Mouse (Mus musculus) urinary bladder, postnatal 36 days (tissue): ENCODE measurements around the gene Rgsl1.
A peak's percentile ranks its signal among the peaks of the same experiment; 100 is the strongest.
"Not testable (repeated sequence)": the region's sequence is repeated elsewhere in the genome, so short reads cannot be mapped to it uniquely, and the experiment has no call there.

Source experiments
- DNase-seq, 2 experiments: peaks; one replicate each; pipeline ENCODE4 v3.0.0; 2022; ENCODE audit warnings: low spot score in 2 of 2, mixed read lengths in 1 of 2

The Rgsl1 gene

DNA sequence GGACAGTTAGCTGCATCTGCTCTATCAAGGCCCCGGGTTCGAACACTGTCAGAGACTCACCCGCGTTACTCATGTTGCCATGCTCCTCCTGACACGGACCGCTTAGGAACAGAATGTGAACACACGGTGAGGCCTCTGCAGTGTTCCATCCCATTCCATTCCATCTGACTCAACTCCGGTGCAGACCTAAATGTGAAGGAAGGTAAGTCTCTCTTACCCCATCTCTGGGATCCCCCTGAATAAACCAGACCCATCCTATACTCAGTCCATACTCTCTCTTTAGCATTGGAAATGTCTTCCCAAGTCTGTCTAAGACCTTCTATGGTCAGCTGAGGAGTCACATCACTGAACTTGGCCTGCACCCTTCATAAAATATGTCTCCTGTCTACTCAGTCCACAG, at the start of gene Rgsl1:
Gene Rgsl1 (minus strand): TSS at position 101 of the 400 bp plus-strand sequence.
- no peak for DNase-seq

DNA sequence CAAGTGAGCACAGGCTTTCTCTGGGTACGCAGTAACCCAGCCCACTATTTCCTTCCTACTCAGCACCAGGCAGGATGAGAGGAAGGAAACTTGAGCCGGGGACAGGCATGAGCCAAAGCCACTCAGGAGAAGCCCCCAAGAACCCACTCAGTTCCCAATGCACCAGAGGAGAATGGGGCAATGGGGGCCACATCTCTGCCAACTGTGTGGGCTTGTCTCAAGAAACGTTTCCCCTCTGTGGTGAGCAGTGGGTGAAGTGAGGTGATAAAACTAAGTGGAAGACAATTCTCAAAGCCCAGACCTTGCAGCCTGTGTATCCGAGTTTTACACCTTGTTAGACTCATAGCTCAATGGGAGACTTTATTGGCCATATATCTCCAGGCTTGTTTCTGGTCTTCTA, 47.5 kb upstream of the Rgsl1 start, which contains the start of gene Teddm1a:
Gene Teddm1a (plus strand): TSS at position 301 of the 400 bp plus-strand sequence.
- no peak for DNase-seq

DNA sequence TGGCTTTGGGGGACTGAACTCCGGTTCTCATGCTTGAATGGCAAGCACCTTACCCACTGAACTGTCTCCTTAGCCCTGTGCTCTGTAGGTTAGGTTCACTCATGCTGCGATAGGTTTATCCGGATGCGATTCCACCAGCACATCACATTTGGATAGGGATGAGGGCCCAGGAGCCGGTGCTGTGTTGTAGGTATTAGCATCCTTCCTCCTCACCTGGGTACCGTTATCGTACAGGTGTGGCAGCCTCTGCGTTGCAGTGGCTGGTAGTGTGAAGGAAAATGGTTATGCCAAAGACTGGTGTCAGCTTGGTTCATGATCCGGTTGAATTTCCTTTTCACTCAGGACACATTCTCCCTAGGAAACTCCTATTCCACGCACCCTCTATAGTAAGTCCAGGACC, 46.2 kb upstream of the Rgsl1 start:
- no peak for DNase-seq

DNA sequence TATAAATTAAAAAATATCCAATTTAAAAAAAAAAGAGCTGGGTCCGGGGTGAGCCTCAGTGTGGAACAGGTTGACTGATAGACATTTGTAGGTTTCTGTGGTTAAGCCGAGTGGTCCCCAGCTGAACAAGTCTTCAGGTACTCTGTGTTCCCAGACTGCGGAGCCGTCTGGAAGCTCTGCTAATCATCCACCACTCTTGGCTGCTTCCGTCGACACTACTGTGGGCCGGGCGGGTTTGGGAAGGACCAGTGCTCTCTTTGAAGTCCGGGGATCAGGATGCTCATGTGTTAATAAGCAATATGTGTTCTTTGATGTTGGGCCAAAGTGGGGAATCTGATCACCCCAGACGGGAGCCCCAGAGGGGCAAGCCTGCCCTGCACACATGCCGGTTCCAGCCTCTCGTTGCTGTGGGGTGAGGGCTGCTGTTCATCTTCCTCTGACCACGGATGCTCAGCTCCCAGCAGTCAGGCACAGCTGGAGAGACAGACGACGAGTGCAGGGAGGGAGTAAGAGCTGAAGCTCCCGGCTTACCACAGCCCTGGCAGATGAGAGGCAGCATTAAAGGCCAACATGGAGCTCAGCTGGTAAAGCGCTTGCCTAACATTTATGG, 42.2 kb upstream of the Rgsl1 start:
- DNase-seq, result no peak

DNA sequence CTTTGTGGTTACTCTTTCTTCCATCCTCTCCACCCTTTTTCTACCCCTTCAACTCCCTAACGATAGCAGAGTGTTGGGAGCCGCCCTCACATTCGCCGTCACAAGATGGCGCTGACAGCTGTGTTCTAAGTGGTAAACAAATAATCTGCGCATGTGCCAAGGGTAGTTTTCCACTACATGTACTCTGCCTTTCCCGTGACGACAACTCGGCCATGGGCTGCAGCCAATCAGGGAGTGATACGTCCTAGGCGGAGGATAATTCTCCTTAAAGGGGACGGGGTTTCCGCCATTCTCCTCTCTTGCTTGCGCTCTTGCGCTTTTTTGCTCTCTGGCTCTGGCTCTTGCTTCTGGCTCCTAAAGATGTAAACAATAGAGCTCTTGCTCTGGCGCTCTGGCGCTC, 36.4 kb upstream of the Rgsl1 start:
- DNase-seq, result not testable (repeated sequence)

DNA sequence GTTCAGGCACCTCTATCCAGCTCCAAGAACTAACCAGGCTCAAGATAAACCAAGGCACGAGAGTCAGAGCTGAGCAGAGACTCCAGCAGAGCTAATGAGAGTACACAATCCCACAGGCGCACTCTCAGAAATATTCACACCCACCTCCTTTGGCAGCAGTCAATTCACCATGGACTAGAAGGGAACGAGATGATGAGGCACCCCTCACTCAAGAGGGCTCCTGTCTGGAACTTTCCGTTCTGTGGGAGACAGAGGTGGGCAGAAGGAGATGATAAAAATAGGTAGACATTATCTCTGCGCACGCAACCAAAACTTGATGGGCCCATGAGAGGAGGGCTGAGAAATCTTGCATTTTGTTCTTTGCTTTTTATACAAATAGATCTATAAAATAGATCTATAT, 30.1 kb upstream of the Rgsl1 start, which contains the start of gene Teddm1b:
Gene Teddm1b (plus strand): TSS at position 301 of the 400 bp plus-strand sequence.
- no peak for DNase-seq

DNA sequence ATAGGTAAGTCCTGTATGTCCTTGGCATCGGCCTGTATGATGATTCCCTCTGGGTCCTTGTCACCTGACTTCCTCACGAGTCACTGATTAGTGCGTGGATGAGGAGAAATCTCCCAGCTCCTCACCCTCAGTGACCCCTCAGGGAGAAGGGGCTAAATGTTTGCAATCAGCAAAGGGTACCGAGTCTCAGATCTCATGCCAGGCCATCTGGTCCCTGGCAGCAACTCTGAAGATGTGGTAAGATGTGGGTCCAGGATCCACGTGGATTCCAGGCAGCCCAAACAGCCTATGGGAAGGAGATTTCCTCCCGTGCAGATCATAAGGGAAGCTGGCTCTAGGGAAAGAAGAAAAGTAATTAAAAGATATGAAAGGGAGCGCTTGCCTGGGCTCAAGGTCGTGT, 12.0 kb upstream of the Rgsl1 start:
- DNase-seq, result no peak

DNA sequence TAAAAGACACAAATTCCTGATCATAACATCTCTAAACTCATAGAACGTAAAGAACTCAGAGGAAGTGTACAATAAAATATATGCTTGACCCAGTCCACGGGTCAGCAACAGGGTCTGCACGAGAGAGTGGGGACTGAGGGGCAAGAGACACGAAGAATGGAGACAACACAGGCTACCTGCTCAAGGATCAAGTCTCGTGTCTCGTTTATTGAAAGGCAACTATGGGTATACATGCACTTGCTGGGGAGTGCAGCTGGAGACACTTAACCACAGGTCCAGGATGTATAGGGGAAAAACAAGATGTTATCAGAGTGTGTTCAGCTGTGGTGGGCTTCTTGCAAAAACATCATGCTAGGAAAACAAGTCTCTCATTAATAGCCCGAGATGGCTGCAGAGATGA, 8.8 kb upstream of the Rgsl1 start:
- DNase-seq, result not testable (repeated sequence)

DNA sequence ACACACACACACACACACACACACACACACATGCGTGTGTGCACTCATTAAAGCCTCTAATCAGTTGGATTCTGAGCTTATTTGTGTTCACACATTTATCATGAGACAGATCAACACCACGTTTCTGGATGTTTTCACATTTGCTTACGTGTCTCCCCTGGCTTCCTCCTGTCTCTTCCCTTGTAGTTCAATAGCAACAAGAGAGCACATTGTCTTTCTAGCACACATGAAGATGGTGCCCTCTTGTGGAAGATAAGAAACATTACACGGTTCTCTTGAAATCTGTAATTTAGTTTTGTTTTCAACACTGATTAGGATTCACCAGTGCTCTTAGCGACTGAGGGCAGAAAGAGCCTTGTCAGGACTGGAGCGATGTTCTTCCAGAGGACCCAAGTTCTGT, 2.9 kb upstream of the Rgsl1 start:
- no peak for DNase-seq

DNA sequence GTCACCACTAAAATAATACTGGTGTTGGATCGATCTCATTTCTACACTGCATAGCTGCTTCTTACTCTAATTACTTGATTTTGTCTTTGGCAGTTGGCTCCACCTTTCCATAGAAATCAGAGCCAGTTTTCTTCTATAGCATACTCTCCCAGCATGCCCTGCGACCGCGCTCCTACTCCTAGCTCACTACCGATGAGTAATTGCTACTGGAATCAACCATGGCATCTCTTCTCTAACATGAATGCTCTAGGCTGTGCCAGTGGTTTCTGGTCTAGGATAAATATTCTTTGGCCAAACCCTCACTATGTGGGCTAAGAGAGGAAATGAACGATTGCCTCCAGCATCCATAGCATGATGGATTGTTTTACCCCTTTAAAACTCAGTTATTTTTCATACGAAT, 2.5 kb upstream of the Rgsl1 start:
- no peak for DNase-seq

DNA sequence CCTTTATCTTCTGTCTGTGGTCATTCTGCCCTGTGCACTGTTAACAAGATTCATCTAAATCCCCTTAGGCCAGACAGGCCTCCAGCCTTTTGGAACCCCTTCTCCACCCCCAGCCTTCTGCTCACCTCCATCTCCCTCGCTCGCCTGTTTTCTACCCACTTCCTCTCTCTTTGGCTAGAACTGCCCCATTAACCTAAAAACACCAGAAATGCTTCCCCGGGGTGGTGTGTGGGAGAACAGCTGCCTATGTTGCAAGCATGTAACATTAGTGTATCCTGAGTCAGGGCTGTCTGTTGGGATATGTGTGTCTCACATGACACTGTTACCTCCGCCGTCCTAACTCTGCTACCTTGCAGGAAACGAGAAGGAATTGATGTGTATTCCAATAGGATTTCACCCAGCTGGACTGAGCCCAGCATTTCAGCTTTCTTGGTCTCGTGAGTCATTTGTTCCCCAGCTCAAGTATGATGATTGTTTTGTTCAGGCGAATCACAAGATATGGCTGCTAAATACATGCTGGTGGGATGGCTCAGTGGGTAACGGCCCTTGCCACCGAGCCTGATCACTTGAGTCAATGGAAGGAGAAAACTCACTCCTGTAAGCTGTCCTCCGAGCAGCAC, 1.7 kb downstream of the Rgsl1 start:
- DNase-seq, result no peak

DNA sequence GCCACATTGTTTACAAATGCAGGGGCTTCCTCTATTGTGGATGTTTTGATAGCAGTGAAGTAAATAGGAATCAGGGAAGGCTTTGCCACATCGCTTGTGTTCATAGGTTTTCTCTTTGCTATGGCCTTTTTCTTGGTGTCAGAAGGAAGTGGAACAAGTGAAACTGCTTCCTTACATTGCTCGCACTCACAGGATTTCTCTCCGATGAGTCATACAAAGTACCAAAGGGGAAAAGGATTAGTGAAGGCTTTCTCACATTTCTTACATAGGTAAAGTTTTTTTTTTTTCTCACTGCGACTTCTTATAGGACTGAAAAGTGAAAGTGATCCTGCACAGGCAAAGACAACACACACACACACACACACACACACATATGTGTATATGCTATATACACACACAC, 7.9 kb downstream of the Rgsl1 start:
- no peak for DNase-seq

DNA sequence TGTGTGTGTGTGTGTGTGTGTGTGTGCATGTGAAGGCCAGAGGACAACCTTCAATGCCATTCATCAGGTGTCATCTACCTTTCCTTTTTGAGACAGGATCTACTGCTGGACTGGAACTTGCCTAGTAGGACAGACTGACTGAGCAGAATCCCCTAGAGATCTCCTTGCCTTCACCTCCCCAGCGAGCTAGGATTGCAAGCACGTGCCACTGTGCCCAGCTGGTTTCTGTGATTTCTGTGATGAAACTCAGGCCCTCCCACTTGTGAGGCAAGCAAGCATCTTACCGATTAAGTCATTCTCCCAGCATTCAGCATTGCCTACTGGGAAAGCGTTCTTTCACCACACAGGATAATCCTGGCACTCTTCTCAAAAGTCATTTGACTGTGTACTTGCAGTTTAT, 13.2 kb downstream of the Rgsl1 start:
- peak in 1 of 2 experiments; percentile 29 for DNase-seq

DNA sequence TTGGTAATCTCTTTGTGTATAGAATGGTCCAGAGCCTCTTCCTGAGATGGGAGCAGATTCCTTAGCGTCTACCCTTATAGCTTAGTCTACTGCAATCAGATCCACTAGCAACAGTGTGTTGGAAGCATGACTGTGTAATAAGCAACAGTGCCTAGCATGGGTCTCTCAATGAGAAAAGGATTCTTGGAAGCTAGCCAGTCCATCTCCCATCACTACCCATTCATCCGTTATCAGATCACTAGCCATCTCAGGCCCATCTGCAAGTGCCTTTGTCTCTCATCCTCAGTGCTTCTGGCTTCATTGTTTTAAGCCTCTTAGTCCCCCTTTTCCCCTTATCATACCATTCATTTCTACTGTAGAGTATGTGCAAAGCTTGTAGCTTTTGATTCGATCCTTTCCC, 23.7 kb downstream of the Rgsl1 start:
- DNase-seq, result no peak

DNA sequence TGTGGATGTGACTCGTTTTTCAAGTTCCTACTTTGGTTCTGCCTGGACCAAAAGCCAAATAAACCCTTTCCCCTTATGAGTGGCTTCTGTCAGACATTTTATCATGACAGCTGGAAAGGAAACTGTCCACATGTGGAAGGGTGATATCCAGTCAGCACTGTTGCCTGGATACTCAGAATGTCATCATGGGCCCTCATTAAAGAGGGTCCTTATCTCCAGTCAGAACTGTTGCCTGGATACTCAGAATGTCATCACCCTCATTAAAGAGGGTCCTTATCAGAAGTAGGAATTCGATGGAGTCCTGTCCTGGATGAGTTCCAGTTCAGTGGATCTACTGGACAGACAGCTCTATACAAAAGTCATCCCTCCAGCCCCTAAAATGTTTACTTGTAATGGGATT, 29.7 kb downstream of the Rgsl1 start:
- no peak for DNase-seq

DNA sequence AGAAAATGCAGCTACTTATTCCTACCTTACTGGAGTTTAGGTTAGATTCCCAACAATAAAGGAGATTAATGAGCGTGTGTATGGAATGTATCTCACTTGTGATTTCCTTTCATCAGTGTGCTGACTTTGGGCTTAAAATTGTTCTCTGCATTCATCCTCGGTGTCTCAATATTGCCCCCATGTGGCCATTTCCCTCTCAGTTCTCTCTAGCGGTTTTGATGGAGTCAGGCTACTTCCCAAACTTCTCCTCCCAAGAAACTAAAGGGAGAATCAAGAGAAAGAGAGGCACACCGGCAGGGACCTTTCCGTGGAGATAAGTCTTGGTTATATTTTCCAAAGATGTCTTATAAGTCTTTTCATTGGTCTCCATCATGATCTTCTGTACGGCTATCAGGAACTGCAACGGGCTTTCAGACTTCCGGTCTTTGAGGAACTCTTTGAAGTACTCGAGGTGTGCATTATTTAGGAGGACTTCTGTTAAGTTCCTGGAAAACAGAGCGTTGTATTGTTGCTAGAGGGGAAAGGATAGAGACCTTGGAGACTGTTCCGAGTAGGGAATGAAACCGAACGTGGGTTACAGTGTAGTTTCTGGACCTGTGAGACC, 36.5 kb downstream of the Rgsl1 start:
- peak; percentile 55 to 60 for DNase-seq

DNA sequence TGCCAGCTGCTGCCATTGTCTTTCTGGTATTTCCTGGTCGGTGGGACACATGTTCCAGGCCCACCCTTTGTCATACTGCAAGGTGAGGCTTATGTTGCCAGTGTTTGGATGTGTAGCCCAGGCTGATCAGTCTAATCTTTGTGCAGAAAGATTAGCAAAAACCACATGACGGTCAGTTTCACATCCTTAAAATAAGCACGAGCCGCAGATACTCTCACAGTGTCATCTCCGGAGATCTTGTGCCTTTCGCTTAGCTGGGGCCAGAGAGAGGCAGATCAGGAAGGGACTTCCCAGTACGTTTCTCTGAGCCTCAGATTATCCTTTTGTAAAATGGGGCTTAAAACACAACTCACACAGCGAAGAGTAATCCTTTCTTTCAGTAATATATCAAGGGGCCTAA, 40.4 kb downstream of the Rgsl1 start:
- DNase-seq, result no peak

DNA sequence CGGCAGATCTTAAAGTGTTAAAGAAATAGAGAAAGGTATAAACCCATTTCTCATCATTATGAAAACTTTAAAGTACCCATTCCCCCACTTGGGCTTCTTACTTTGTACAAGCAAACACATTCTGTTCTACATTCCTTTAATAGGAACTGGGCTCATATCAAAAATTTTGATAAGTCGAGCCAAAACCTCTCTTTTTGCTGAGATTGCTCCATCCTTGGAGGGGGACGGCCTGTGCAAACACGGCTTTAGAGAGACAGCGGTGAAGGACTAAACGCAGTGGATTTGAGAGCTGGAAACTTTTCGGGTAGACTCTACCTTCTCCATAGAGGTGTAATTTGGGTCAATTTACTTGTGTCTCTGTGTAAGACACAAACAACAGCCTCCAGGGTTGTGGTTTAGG, 41.3 kb downstream of the Rgsl1 start:
- DNase-seq, result peak in 1 of 2 experiments; percentile 42

DNA sequence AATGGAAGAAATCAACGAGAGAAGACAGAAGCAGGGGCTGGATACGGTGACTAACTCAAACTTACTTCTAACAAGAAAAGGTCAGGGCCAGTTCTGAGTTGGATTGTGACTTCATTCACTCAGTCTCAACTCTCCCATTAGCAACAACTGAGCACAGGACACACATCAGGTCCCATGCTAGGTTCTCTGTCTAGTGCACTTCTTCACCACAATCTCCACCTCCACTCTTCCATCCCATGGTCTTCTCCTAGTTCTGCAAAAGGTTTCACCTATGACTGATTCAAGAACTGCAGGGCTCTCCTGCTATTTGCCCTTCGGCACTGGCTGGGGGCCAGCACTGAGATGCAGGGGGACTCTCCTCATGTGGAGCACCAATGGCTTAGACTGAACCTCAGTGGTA, 49.7 kb downstream of the Rgsl1 start:
- DNase-seq, result no peak

DNA sequence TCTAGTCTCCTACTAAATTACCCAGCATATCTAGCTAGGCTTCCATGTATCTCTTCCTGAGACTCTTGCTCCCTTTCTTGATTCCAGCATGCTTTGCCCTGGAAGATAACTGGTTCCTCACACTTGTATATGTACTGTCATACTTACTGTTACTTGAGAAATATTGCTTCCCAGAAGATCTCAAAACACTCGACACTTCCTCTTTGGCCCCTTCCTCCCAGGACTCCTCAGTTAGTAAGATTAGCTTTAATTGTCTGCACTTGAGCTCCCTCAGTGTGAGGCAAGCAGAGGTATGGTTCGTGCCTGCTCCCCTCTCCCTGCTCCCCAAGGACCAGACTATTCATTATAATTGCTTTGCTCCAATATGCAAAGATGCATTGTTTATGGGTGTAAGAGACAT, 53.2 kb downstream of the Rgsl1 start:
- no peak for DNase-seq

DNA sequence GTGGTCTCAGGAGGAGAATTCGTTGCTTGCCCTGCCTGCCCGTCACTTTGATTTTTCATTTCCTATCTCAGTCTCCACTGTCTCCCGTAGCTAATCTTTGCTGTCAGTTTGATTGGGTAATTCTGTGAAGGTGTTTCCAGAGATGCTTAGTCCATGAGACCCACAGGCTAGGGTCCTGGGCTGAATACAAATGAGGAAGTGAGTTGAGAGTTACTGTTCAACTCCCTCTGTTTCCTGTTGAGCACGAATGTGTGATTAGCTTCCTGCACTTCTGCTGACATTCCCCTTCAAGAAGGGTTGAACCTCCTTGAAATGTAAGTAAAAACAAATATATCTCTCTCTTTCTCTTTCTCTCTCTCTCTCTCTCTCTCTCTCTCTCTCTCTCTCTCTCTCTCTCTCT, 58.3 kb downstream of the Rgsl1 start:
- DNase-seq, result no peak

DNA sequence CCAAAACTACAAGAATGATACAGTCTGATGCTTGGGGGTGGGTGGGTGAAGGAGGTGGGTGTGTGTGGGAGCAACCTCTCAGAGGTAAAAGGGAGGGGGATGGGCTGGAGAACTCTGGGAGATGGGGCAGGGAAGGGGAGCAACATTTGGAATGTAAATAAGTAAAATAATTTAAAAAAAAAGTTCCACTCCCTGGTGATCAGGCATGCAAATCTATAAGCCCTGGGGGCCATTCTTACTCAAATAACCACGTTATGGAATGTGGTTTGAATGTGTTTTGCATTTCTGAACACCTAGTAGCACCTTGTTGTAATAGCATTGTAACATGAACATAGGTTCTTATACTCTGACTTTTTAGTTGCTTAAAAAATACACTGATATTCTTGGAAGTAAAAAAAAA, 60.6 kb downstream of the Rgsl1 start:
- DNase-seq, result no peak

DNA sequence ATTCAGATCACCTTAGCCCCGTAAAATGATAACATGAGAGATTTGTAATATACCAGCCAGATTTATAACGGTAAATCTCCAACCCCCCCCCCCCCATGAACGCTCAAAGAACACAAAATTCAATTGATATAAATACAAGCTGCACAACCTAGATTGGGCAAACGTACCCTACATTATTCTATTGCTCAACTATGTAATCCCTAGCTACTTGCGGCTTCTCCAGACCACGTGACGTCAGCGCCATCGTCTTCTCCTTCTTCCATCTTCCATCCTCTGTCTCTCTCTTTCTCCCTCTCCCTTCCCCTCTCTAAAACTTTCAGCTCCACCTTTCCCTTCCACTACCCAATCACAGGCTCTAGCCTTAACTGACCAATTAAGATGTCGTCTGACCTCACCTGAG, 65.7 kb downstream of the Rgsl1 start:
- DNase-seq, result no peak
